Mouse (Mus musculus): ENCODE results near the gene F12. TPM values are rescaled to one million over a fixed set of nuclear protein-coding genes. Genes with fewer than 3 reads are reported as not detected.

Gene F12
- total and polyA plus RNA-seq, 3 experiments = not detected

DNA sequence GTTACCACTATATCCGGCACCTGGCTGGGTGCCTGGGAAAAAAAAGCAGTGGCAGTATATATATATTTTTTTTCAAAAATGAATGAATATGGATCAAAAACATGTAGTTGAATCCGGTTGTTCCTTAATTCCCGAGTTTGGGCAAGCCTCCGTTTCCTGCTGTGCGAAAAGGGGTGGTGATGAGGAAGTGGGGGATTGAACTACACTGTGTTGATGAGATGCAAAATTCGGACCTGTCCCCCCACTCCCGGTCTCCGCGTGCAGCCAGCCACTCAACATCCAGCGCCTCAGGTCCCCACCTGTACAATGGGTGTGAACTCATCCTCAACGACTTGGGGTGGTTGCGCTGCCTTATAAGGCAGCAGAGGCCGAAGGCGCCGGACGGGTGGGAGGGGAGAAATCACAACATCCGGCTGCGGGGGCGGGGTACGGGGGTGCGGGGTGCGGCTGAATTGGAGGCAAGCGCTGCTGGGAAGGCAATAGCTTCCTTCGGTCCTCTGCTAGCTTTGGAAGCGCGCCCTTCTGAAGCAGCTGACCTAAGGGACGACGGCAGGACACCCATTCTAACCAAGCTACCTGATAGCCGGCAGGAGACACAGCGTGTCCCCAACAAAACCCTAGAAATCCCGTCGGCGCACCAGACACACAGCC lies 17.8 kb upstream of the F12 start:
- Histone ChIP-seq H3K4me1 (ENCODE audit: control insufficient read depth in 1 of 2, insufficient read depth in 2 of 2) (peaks cover 19 to 38% of the 10 kb centered on the region in 2 experiments), H3K4me3 (replicated peaks in 1 of 3; ENCODE audit: low read depth in 2 of 3, low read length in 2 of 3, poor library complexity in 1 of 3) (peak overlapping the region; percentile 58 to 80 (median 65)), H3K9me3 (replicated peaks; ENCODE audit: low read length) (no peaks in the 10 kb centered on the region), H3K36me3 (replicated peaks in 1 of 2; ENCODE audit: control insufficient read depth in 1 of 2, insufficient read depth in 1 of 2, low read length in 1 of 2) (peaks cover 0 to 2% of the 10 kb centered on the region in 2 experiments), H3K79me2 (replicated peaks; ENCODE audit: control insufficient read depth, extremely low read depth, insufficient read depth, poor library complexity, severe bottlenecking) (peaks cover 34% of the 10 kb centered on the region), H3K27me3 (replicated peaks) (no peaks in the 10 kb centered on the region), H3K9ac (ENCODE audit: insufficient read depth, low read depth) (peak overlapping the region; percentile 59), H3K4me2 (ENCODE audit: insufficient read depth, low read depth, poor library complexity, severe bottlenecking) (peak overlapping the region; percentile 93), H3K27ac (ENCODE audit: insufficient read depth, low read depth) (peak overlapping the region; percentile 64)
- DNase-seq (ENCODE audit: extremely low read depth) = peak; percentile 91
- TF ChIP-seq ETS1 (conservative IDR thresholded peaks at IDR 0.05; ENCODE audit: low read depth, low read length) (peak; percentile 40; the same call in 1 of the 2 replicates), RAD21 (IDR thresholded peaks at IDR 0.05; ENCODE audit: low read depth, low read length) (no peak), ZNF384 (IDR thresholded peaks at IDR 0.05; ENCODE audit: low read depth, low read length) (no peak), MYC (IDR thresholded peaks at IDR 0.05; ENCODE audit: low read depth, low read length) (peak; percentile 82), E2F4 (IDR thresholded peaks at IDR 0.05; ENCODE audit: insufficient replicate concordance, low read depth, low read length) (no peak), IRF4 (IDR thresholded peaks at IDR 0.05; ENCODE audit: low read depth, low read length) (peak; percentile 27; the same call in 1 of the 2 replicates), TBP (conservative IDR thresholded peaks at IDR 0.05; ENCODE audit: low read depth, low read length) (peak; percentile 81; the same call in 1 of the 2 replicates), POLR2AphosphoS2 (IDR thresholded peaks at IDR 0.05; ENCODE audit: low read depth, low read length) (peak; percentile 83; the same call in 1 of the 2 replicates), MEF2A (IDR thresholded peaks at IDR 0.05; ENCODE audit: borderline replicate concordance, low read depth, low read length) (0 out of 2 replicates have a peak, but pooled peaks have one; percentile 19), JUND (conservative IDR thresholded peaks at IDR 0.05; ENCODE audit: low read depth, low read length) (no peak), MAZ (IDR thresholded peaks at IDR 0.05; ENCODE audit: low read depth, low read length) (peak; percentile 89), KAT2A (IDR thresholded peaks at IDR 0.05; ENCODE audit: insufficient replicate concordance, low read length) (0 out of 2 replicates have a peak, but pooled peaks have one; percentile 51), CHD2 (IDR thresholded peaks at IDR 0.05; ENCODE audit: low read length) (no peak), RCOR1 (conservative IDR thresholded peaks at IDR 0.05; ENCODE audit: low read depth, low read length) (0 out of 2 replicates have a peak, but pooled peaks have one; percentile 35), MAX (IDR thresholded peaks at IDR 0.05; ENCODE audit: low read length) (peak; percentile 86), NELFE (IDR thresholded peaks at IDR 0.05; ENCODE audit: low read depth, low read length) (peak; percentile 90), ELF1 (IDR thresholded peaks at IDR 0.05; ENCODE audit: low read depth, low read length) (peak; percentile 54; the same call in 1 of the 2 replicates), MXI1 (IDR thresholded peaks at IDR 0.05; ENCODE audit: low read depth, low read length) (peak; percentile 85), SIN3A (IDR thresholded peaks at IDR 0.05; ENCODE audit: low read length) (peak; percentile 96), NRF1 (IDR thresholded peaks at IDR 0.05; ENCODE audit: low read depth, low read length) (no peak), HCFC1 (IDR thresholded peaks at IDR 0.05; ENCODE audit: low read depth, low read length) (peak; percentile 65), ZMIZ1 (IDR thresholded peaks at IDR 0.05; ENCODE audit: low read depth, low read length) (peak; percentile 75; the same call in 1 of the 2 replicates), TCF12 (IDR thresholded peaks at IDR 0.05; ENCODE audit: low read depth, low read length) (peak; percentile 79; the same call in 1 of the 2 replicates), GABPA (IDR thresholded peaks at IDR 0.05; ENCODE audit: insufficient replicate concordance, low read depth, low read length) (no peak), USF1 (IDR thresholded peaks at IDR 0.05; ENCODE audit: low read depth, low read length) (no peak), POLR2A (IDR thresholded peaks at IDR 0.05; ENCODE audit: low read depth, low read length) (peak; percentile 92), BHLHE40 (IDR thresholded peaks at IDR 0.05; ENCODE audit: low read depth, low read length) (peak; percentile 44), UBTF (IDR thresholded peaks at IDR 0.05; ENCODE audit: low read depth, low read length) (no peak)
- dilution Hi-C loops (cut with MboI; ENCODE audit: extremely low pct_ligation_motif_present, extremely low pct_unique_long_range_greater_than_20kb, low sequenced_read_pairs) (no loop called here), in situ Hi-C loops (cut with MboI; ENCODE audit: low pct_ligation_motif_present, low pct_unique_long_range_greater_than_20kb, low sequenced_read_pairs) (no loop called here)

Data from CH12.LX (cell line).